Mouse (Mus musculus) embryonic facial prominence, embryonic 13.5 days (tissue): ENCODE measurements around the gene Sel1l2. TPM values are rescaled to one million over a fixed set of nuclear protein-coding genes. Genes with fewer than 3 reads are reported as not detected.

Source experiments
- ATAC-seq: fragments of 200-750 bp; cut with Nextera tagmentation; 2 replicates; pipeline ENCODE4 v1.8.0; 2017; ENCODE audit warnings: low read depth; ENCODE audit not compliant: insufficient number of reproducible peaks, insufficient read depth, low FRiP score, low TSS enrichment
- H3K27ac ChIP-seq: fragments of 300-500 bp; sonication (generic); 2 replicates; pipeline ENCODE4 v1.5.1; 2015; ENCODE audit warnings: moderate library complexity, mild to moderate bottlenecking, inconsistent platforms
- H3K27me3 ChIP-seq: fragments of 300-500 bp; sonication (generic); 2 replicates; pipeline ENCODE4 v1.6.1; 2015; ENCODE audit warnings: mild to moderate bottlenecking, inconsistent platforms
- H3K36me3 ChIP-seq: fragments of 300-500 bp; sonication (generic); 2 replicates; pipeline ENCODE4 v1.6.1; 2015; ENCODE audit warnings: mild to moderate bottlenecking, inconsistent platforms
- H3K4me1 ChIP-seq: fragments of 300-500 bp; sonication (generic); 2 replicates; pipeline ENCODE4 v1.6.1; 2015; ENCODE audit warnings: inconsistent platforms
- H3K4me2 ChIP-seq: fragments of 300-500 bp; sonication (generic); 2 replicates; pipeline ENCODE4 v1.6.1; 2015; ENCODE audit warnings: moderate library complexity, mild to moderate bottlenecking, inconsistent platforms
- H3K4me3 ChIP-seq: fragments of 300-500 bp; sonication (generic); 2 replicates; pipeline ENCODE4 v1.5.1; 2015; ENCODE audit warnings: mild to moderate bottlenecking, inconsistent platforms
- H3K9ac ChIP-seq: fragments of 300-500 bp; sonication (generic); 2 replicates; pipeline ENCODE4 v1.6.1; 2015; ENCODE audit warnings: mild to moderate bottlenecking, inconsistent platforms
- H3K9me3 ChIP-seq: fragments of 300-500 bp; sonication (generic); 2 replicates; pipeline ENCODE4 v1.6.1; 2016; ENCODE audit warnings: inconsistent platforms
- WGBS: fragments of 180-500 bp; shearing (Covaris S2); methylation state at CpG from one replicate; pipeline ENCODE4 v1.1.7; 2015; ENCODE audit warnings: mixed read lengths; 5-methylcytosine and 5-hydroxymethylcytosine counted together
- polyA plus RNA-seq: library from polyadenylated mRNA; unstranded; fragments of >200 nt; fragmentation: Nextera tagmentation; extraction: Ambion mirVana; gene quantifications from 2 replicates; pipeline ENCODE4 v1.2.1, GENCODE M21; 2015

Gene Sel1l2
- polyA plus RNA-seq = not detected in 2 replicates

GRCm38 (mm10) chr2:140389525-140389924, at the start of gene Sel1l2:
Gene Sel1l2 (minus strand): TSS chr2:140389706.
- H3K4me3 ChIP-seq = no peak within 1 kb of the TSS
- ATAC-seq = 0 out of 2 replicates have a peak, but pooled peaks have one; percentile 32
- no peak within 1 kb of the TSS for H3K27ac ChIP-seq
- no peaks in the 10 kb centered on the region for H3K9me3 ChIP-seq
- no peak within 1 kb of the TSS for H3K4me2 ChIP-seq
- no peaks in the 10 kb centered on the region for H3K36me3 ChIP-seq
- no peaks in the 10 kb centered on the region for H3K4me1 ChIP-seq
- 41% methylated on average over 4 of the region's 4 CpGs for WGBS
- H3K27me3 ChIP-seq = no peaks in the 10 kb centered on the region
- H3K9ac ChIP-seq = no peak within 1 kb of the TSS

- Histone ChIP-seq H3K4me3 (no peak overlapping the region), H3K9ac (no peak overlapping the region), H3K27ac (no peak overlapping the region), H3K27me3 (no peaks in the 10 kb centered on the region), H3K4me1 (no peaks in the 10 kb centered on the region), H3K4me2 (no peak overlapping the region), H3K9me3 (no peaks in the 10 kb centered on the region), H3K36me3 (no peaks in the 10 kb centered on the region)
- no peak for ATAC-seq
- 56% methylated on average over 4 of the region's 4 CpGs for WGBS
Observed at GRCm38 (mm10) chr2:140439081-140439480, 49.6 kb upstream of the Sel1l2 start.

- H3K4me2 ChIP-seq = no peak overlapping the region
- 17% methylated on average over 4 of the region's 4 CpGs for WGBS
- H3K9ac ChIP-seq = no peak overlapping the region
- no peaks in the 10 kb centered on the region for H3K36me3 ChIP-seq
- no peak overlapping the region for H3K27ac ChIP-seq
- no peaks in the 10 kb centered on the region for H3K9me3 ChIP-seq
- H3K4me3 ChIP-seq = no peak overlapping the region
- ATAC-seq = no peak
- no peaks in the 10 kb centered on the region for H3K4me1 ChIP-seq
- H3K27me3 ChIP-seq = no peaks in the 10 kb centered on the region
Observed at GRCm38 (mm10) chr2:140427283-140427682, 37.8 kb upstream of the Sel1l2 start.

- ATAC-seq = no peak
- Histone ChIP-seq H3K4me2 (no peak overlapping the region), H3K36me3 (no peaks in the 10 kb centered on the region), H3K9me3 (no peaks in the 10 kb centered on the region), H3K4me3 (no peak overlapping the region), H3K4me1 (no peaks in the 10 kb centered on the region), H3K27me3 (no peaks in the 10 kb centered on the region), H3K9ac (no peak overlapping the region), H3K27ac (no peak overlapping the region)
Observed at GRCm38 (mm10) chr2:140425844-140426243, 36.3 kb upstream of the Sel1l2 start.

GRCm38 (mm10) chr2:140395744-140396231, 6.3 kb upstream of the Sel1l2 start:
- no peaks in the 10 kb centered on the region for H3K9me3 ChIP-seq
- WGBS = under 1% methylated on average over 48 of the region's 58 CpGs
- H3K27me3 ChIP-seq = peaks cover 4% of the 10 kb centered on the region
- no peaks in the 10 kb centered on the region for H3K4me1 ChIP-seq
- H3K4me3 ChIP-seq = peak overlapping the region; percentile 79
- peak overlapping the region; percentile 73 for H3K9ac ChIP-seq
- H3K27ac ChIP-seq = no peak overlapping the region
- H3K4me2 ChIP-seq = peak overlapping the region; percentile 98
- H3K36me3 ChIP-seq = no peaks in the 10 kb centered on the region
- peak; percentile 64 for ATAC-seq

- H3K36me3 ChIP-seq = no peaks in the 10 kb centered on the region
- ATAC-seq = peak; percentile 98
- no peaks in the 10 kb centered on the region for H3K9me3 ChIP-seq
- no peaks in the 10 kb centered on the region for H3K4me1 ChIP-seq
- H3K4me2 ChIP-seq = peak within 1 kb of the TSS; percentile 98
- peak within 1 kb of the TSS; percentile 79 for H3K4me3 ChIP-seq
- peak within 1 kb of the TSS; percentile 73 for H3K9ac ChIP-seq
- no peak within 1 kb of the TSS; the same call in 1 of the 2 replicates for H3K27ac ChIP-seq
- WGBS = 0% methylated on average over 41 of the region's 47 CpGs
- peaks cover 4% of the 10 kb centered on the region for H3K27me3 ChIP-seq
Observed at GRCm38 (mm10) chr2:140395179-140395578, 5.7 kb upstream of the Sel1l2 start, which contains the start of gene Macrod2. Gene Macrod2 (plus strand): TSS chr2:140395309.

GRCm38 (mm10) chr2:140364804-140365203, 24.7 kb downstream of the Sel1l2 start:
- no peak overlapping the region for H3K4me3 ChIP-seq
- H3K27ac ChIP-seq = no peak overlapping the region
- 57% methylated on average over 1 of the region's 1 CpGs for WGBS
- H3K27me3 ChIP-seq = no peaks in the 10 kb centered on the region
- H3K36me3 ChIP-seq = no peaks in the 10 kb centered on the region
- no peak overlapping the region for H3K4me2 ChIP-seq
- H3K4me1 ChIP-seq = no peaks in the 10 kb centered on the region
- ATAC-seq = no peak
- H3K9me3 ChIP-seq = no peaks in the 10 kb centered on the region
- no peak overlapping the region for H3K9ac ChIP-seq

- ATAC-seq = no peak
Observed at GRCm38 (mm10) chr2:140359905-140360304, 29.6 kb downstream of the Sel1l2 start.

GRCm38 (mm10) chr2:140342394-140342793, 47.1 kb downstream of the Sel1l2 start:
- WGBS = 89% methylated on average over 7 of the region's 7 CpGs
- no peak overlapping the region for H3K4me2 ChIP-seq
- H3K9me3 ChIP-seq = no peaks in the 10 kb centered on the region
- H3K27ac ChIP-seq = no peak overlapping the region
- H3K4me3 ChIP-seq = no peak overlapping the region
- no peak overlapping the region for H3K9ac ChIP-seq
- ATAC-seq = no peak
- H3K27me3 ChIP-seq = no peaks in the 10 kb centered on the region
- no peaks in the 10 kb centered on the region for H3K4me1 ChIP-seq
- H3K36me3 ChIP-seq = no peaks in the 10 kb centered on the region

More at GRCm38 (mm10) chr2:140359905-140360304, 29.6 kb downstream of the Sel1l2 start:
- Histone ChIP-seq H3K4me1 (no peaks in the 10 kb centered on the region), H3K9me3 (no peaks in the 10 kb centered on the region), H3K4me3 (no peak overlapping the region), H3K27ac (no peak overlapping the region), H3K4me2 (no peak overlapping the region), H3K27me3 (no peaks in the 10 kb centered on the region), H3K9ac (no peak overlapping the region), H3K36me3 (no peaks in the 10 kb centered on the region)
- 61% methylated on average over 2 of the region's 2 CpGs for WGBS

GRCm38 (mm10) chr2:140330508-140331306, 58.8 kb downstream of the Sel1l2 start:
- no peak overlapping the region for H3K4me3 ChIP-seq
- no peaks in the 10 kb centered on the region for H3K9me3 ChIP-seq
- ATAC-seq = no peak
- H3K9ac ChIP-seq = no peak overlapping the region
- WGBS = 66% methylated on average over 5 of the region's 5 CpGs
- H3K27ac ChIP-seq = no peak overlapping the region
- no peaks in the 10 kb centered on the region for H3K36me3 ChIP-seq
- H3K4me1 ChIP-seq = no peaks in the 10 kb centered on the region
- no peaks in the 10 kb centered on the region for H3K27me3 ChIP-seq
- no peak overlapping the region for H3K4me2 ChIP-seq

- Histone ChIP-seq H3K27ac (no peak overlapping the region), H3K9ac (no peak overlapping the region), H3K4me1 (peaks cover 7% of the 10 kb centered on the region; the same call in 1 of the 2 replicates), H3K4me3 (no peak overlapping the region), H3K4me2 (no peak overlapping the region), H3K9me3 (no peaks in the 10 kb centered on the region), H3K27me3 (no peaks in the 10 kb centered on the region), H3K36me3 (no peaks in the 10 kb centered on the region)
- no peak for ATAC-seq
- 32% methylated on average over 3 of the region's 3 CpGs for WGBS
Observed at GRCm38 (mm10) chr2:140302976-140303708, 86.4 kb downstream of the Sel1l2 start.
